Mouse (Mus musculus) gastrocnemius, postnatal 25 days (tissue): Measurements from ENCODE around the gene Gcn1l1. TPM values are rescaled to one million over a fixed set of nuclear protein-coding genes. Genes with fewer than 3 reads are reported as not detected.
"Not testable (repeated sequence)": the region's sequence is repeated elsewhere in the genome, so short reads cannot be mapped to it uniquely, and the experiment has no call there.

Experiments used
- DNase-seq: peaks from one replicate; pipeline ENCODE4 v3.0.0; 2022
- long read RNA-seq, 2 experiments: library from polyadenylated mRNA; stranded (forward); transcript quantifications; one replicate each; pipeline ENCODE4 v2.0.0; 2021
- total RNA-seq, 2 experiments: library from RNA; stranded (reverse); gene quantifications; 1 replicate in 1 of 2; 2 replicates in 1 of 2; pipeline ENCODE4 v1.2.3; 2021

Gcn1l1 gene
- total RNA-seq, result 10 to 100 TPM; 26.1 to 30.7 TPM
- long read RNA-seq, experiment 1, full-length matches to known transcripts, result 1 of 13 reads
- long read RNA-seq, experiment 1, partial matches to known transcripts, result 12 of 13 reads
- long read RNA-seq, experiment 1, other reads (novel, unspliced or antisense), result 0 of 13 reads
- long read RNA-seq, experiment 2, partial matches to known transcripts, result 13 of 14 reads
- long read RNA-seq, experiment 2, other reads (novel, unspliced or antisense), result 1 of 14 reads

GRCm38 (mm10) chr5:115564737-115565393 lies at the start of gene Gcn1l1:
Gene Gcn1l1, plus strand, starts transcription at chr5:115565254.
- DNase-seq, result peak; percentile 79

- peak; percentile 56 for DNase-seq
Measured at GRCm38 (mm10) chr5:115516081-115516907, 48.8 kb upstream of the Gcn1l1 start.

- no peak for DNase-seq
Measured at GRCm38 (mm10) chr5:115516908-115517307, 48.1 kb upstream of the Gcn1l1 start.

GRCm38 (mm10) chr5:115517501-115517900 lies 47.6 kb upstream of the Gcn1l1 start:
- no peak for DNase-seq

- not testable (repeated sequence) for DNase-seq
Measured at GRCm38 (mm10) chr5:115518214-115518613, 46.8 kb upstream of the Gcn1l1 start.

- DNase-seq, result peak; percentile 66
Measured at GRCm38 (mm10) chr5:115520325-115520869, 44.7 kb upstream of the Gcn1l1 start.

- DNase-seq, result no peak
Measured at GRCm38 (mm10) chr5:115521553-115522461, 43.2 kb upstream of the Gcn1l1 start.

- DNase-seq, result no peak
Measured at GRCm38 (mm10) chr5:115522531-115522930, 42.5 kb upstream of the Gcn1l1 start.

GRCm38 (mm10) chr5:115522981-115523499 lies 42.0 kb upstream of the Gcn1l1 start:
- no peak for DNase-seq

GRCm38 (mm10) chr5:115523971-115524370 lies 41.1 kb upstream of the Gcn1l1 start:
- no peak for DNase-seq

GRCm38 (mm10) chr5:115524471-115524870 lies 40.6 kb upstream of the Gcn1l1 start:
- no peak for DNase-seq

GRCm38 (mm10) chr5:115525416-115525815 lies 39.6 kb upstream of the Gcn1l1 start:
- DNase-seq, result no peak

- DNase-seq, result no peak
Measured at GRCm38 (mm10) chr5:115525943-115526342, 39.1 kb upstream of the Gcn1l1 start.

GRCm38 (mm10) chr5:115526456-115527202 lies 38.4 kb upstream of the Gcn1l1 start:
- no peak for DNase-seq

- no peak for DNase-seq
Measured at GRCm38 (mm10) chr5:115528128-115528527, 36.9 kb upstream of the Gcn1l1 start.

- DNase-seq, result no peak
Measured at GRCm38 (mm10) chr5:115529364-115529741, 35.7 kb upstream of the Gcn1l1 start.

GRCm38 (mm10) chr5:115529742-115530446 lies 35.2 kb upstream of the Gcn1l1 start:
- DNase-seq, result no peak

GRCm38 (mm10) chr5:115530447-115530809 lies 34.6 kb upstream of the Gcn1l1 start:
- no peak for DNase-seq

- DNase-seq, result peak; percentile 94
Measured at GRCm38 (mm10) chr5:115531671-115532270, 33.3 kb upstream of the Gcn1l1 start.
